Mouse (Mus musculus) E14TG2a.4 (cell line): ENCODE measurements around the gene Agt.

Experiments used
- H3K27me3 ChIP-seq: 2 replicates; pipeline ENCODE4 v1.6.1; 2014; ENCODE audit warnings: low read length, control low read depth; ENCODE audit not compliant: insufficient read depth
- H3K36me3 ChIP-seq: 2 replicates; pipeline ENCODE4 v1.6.1; 2014; ENCODE audit warnings: low read length, control low read depth; ENCODE audit not compliant: insufficient read depth
- H3K4me1 ChIP-seq: replicated peaks from 2 replicates; pipeline ENCODE4 v1.6.1; 2014; ENCODE audit warnings: low read depth, low read length, control low read depth
- H3K4me3 ChIP-seq: replicated peaks from 2 replicates; pipeline ENCODE4 v1.5.1; 2014; ENCODE audit warnings: mild to moderate bottlenecking, low read length
- H3K9me3 ChIP-seq: 2 replicates; pipeline ENCODE4 v1.6.1; 2014; ENCODE audit warnings: low read length, control low read depth
- CTCF ChIP-seq: conservative IDR thresholded peaks from 2 replicates; pipeline ENCODE4 v1.5.1; 2014; ENCODE audit warnings: low read length
- NANOG ChIP-seq: IDR thresholded peaks from 2 replicates; pipeline ENCODE4 v1.6.1; 2014; ENCODE audit warnings: borderline replicate concordance, low read length, mixed read lengths
- POU5F1 ChIP-seq: IDR thresholded peaks from 2 replicates; pipeline ENCODE4 v1.6.1; 2014; ENCODE audit warnings: low read length, borderline replicate concordance

The Agt gene

GRCm38 (mm10) chr8:124521946-124522345 is 47.6 kb downstream of the Agt start:
- no peaks in the 10 kb centered on the region for H3K9me3 ChIP-seq
- H3K4me1 ChIP-seq = peaks cover 52% of the 10 kb centered on the region
- TF ChIP-seq POU5F1 = no peak
- TF ChIP-seq CTCF = no peak
- H3K36me3 ChIP-seq = peaks cover 34% of the 10 kb centered on the region
- H3K27me3 ChIP-seq = peaks cover 5% of the 10 kb centered on the region; the same call in 1 of the 2 replicates
- H3K4me3 ChIP-seq = no peak overlapping the region; the same call in 1 of the 2 replicates

GRCm38 (mm10) chr8:124520249-124521080 is 49.0 kb downstream of the Agt start, which contains the start of gene Cog2:
Cog2 (plus strand) TSS chr8:124520767.
- H3K27me3 ChIP-seq = peaks cover 5% of the 10 kb centered on the region; the same call in 1 of the 2 replicates
- TF ChIP-seq POU5F1 (no peak), CTCF (peak; percentile 28), NANOG (no peak)
- no peaks in the 10 kb centered on the region for H3K9me3 ChIP-seq
- H3K4me3 ChIP-seq = peak within 1 kb of the TSS; percentile 94
- peaks cover 47% of the 10 kb centered on the region for H3K4me1 ChIP-seq
- H3K36me3 ChIP-seq = peaks cover 19% of the 10 kb centered on the region

- no peak overlapping the region for H3K4me3 ChIP-seq
- H3K9me3 ChIP-seq = no peaks in the 10 kb centered on the region
- peaks cover 21% of the 10 kb centered on the region for H3K4me1 ChIP-seq
- TF ChIP-seq POU5F1 (no peak), CTCF (no peak), NANOG (no peak)
- no peaks in the 10 kb centered on the region for H3K36me3 ChIP-seq
- peaks cover 11% of the 10 kb centered on the region; the same call in 1 of the 2 replicates for H3K27me3 ChIP-seq
These were observed 52.4 kb downstream of the Agt start for GRCm38 (mm10) chr8:124517142-124517541.

- Histone ChIP-seq H3K4me1 (peaks cover 15% of the 10 kb centered on the region), H3K4me3 (no peak overlapping the region), H3K9me3 (no peaks in the 10 kb centered on the region), H3K27me3 (peaks cover 11% of the 10 kb centered on the region; the same call in 1 of the 2 replicates), H3K36me3 (no peaks in the 10 kb centered on the region)
- no peak for TF ChIP-seq CTCF
- no peak for TF ChIP-seq POU5F1
- no peak for TF ChIP-seq NANOG
These were observed 53.0 kb downstream of the Agt start for GRCm38 (mm10) chr8:124516525-124516924.

GRCm38 (mm10) chr8:124516039-124516438 is 53.5 kb downstream of the Agt start:
- no peak for TF ChIP-seq POU5F1
- TF ChIP-seq NANOG = no peak
- Histone ChIP-seq H3K9me3 (no peaks in the 10 kb centered on the region), H3K4me1 (peaks cover 10% of the 10 kb centered on the region), H3K27me3 (peaks cover 11% of the 10 kb centered on the region; the same call in 1 of the 2 replicates), H3K4me3 (no peak overlapping the region), H3K36me3 (no peaks in the 10 kb centered on the region)

- Histone ChIP-seq H3K27me3 (peaks cover 4% of the 10 kb centered on the region; the same call in 1 of the 2 replicates), H3K36me3 (no peaks in the 10 kb centered on the region), H3K4me1 (no peaks in the 10 kb centered on the region), H3K4me3 (no peak overlapping the region), H3K9me3 (no peaks in the 10 kb centered on the region)
- TF ChIP-seq CTCF (no peak), POU5F1 (no peak), NANOG (no peak)
These were observed 60.4 kb downstream of the Agt start for GRCm38 (mm10) chr8:124509156-124509555.

GRCm38 (mm10) chr8:124508321-124508695 is 61.2 kb downstream of the Agt start:
- no peak overlapping the region for H3K4me3 ChIP-seq

GRCm38 (mm10) chr8:124507572-124508320 is 61.8 kb downstream of the Agt start:
- Histone ChIP-seq H3K4me1 (no peaks in the 10 kb centered on the region), H3K9me3 (0 out of 2 replicates have a peak, but pooled peaks cover 11% of the 10 kb centered on the region), H3K4me3 (no peak overlapping the region), H3K36me3 (no peaks in the 10 kb centered on the region), H3K27me3 (peaks cover 4% of the 10 kb centered on the region; the same call in 1 of the 2 replicates)
- TF ChIP-seq POU5F1 (no peak), CTCF (no peak), NANOG (no peak)

More at GRCm38 (mm10) chr8:124508321-124508695, 61.2 kb downstream of the Agt start:
- H3K9me3 ChIP-seq = 0 out of 2 replicates have a peak, but pooled peaks cover 6% of the 10 kb centered on the region
- H3K36me3 ChIP-seq = no peaks in the 10 kb centered on the region
- peaks cover 4% of the 10 kb centered on the region; the same call in 1 of the 2 replicates for H3K27me3 ChIP-seq
- TF ChIP-seq NANOG (no peak), CTCF (no peak), POU5F1 (no peak)
- H3K4me1 ChIP-seq = no peaks in the 10 kb centered on the region
